Mouse (Mus musculus): ENCODE results near the gene Tll1. TPM values are rescaled to one million over a fixed set of nuclear protein-coding genes. Genes with fewer than 3 reads are reported as not detected.
A peak's percentile ranks its signal among the peaks of the same experiment; 100 is the strongest.
"Not testable (repeated sequence)": the region's sequence is repeated elsewhere in the genome, so short reads cannot be mapped to it uniquely, and the experiment has no call there.

Gene Tll1
- polyA plus RNA-seq, 1 experiment from 2014 or later: 3.8 TPM

GRCm38 (mm10) chr8:64030672-64031385, 175.2 kb downstream of the Tll1 start:
- H3K27ac ChIP-seq (ENCODE audit: low read depth, low read length): no peak overlapping the region
- 92% methylated on average over 4 of the region's 4 CpGs for WGBS
- H3K27me3 ChIP-seq (replicated peaks; ENCODE audit: control insufficient read depth, insufficient read depth, low read length): no peaks in the 10 kb centered on the region
- no peak overlapping the region for H3K4me3 ChIP-seq (ENCODE audit: low read length)
- H3K4me1 ChIP-seq (ENCODE audit: control insufficient read depth, insufficient read depth, low read depth, low read length): no peaks in the 10 kb centered on the region
- no peak overlapping the region for H3K9ac ChIP-seq (ENCODE audit: low read depth, low read length)
- no peaks in the 10 kb centered on the region for H3K9me3 ChIP-seq (ENCODE audit: control insufficient read depth, low read length)
- no peaks in the 10 kb centered on the region for H3K36me3 ChIP-seq (ENCODE audit: control insufficient read depth, insufficient read depth, low read length)
- H3K4me2 ChIP-seq (ENCODE audit: low read length): no peak overlapping the region
- no peak for ATAC-seq

- no peak overlapping the region for H3K4me3 ChIP-seq (ENCODE audit: low read length)
- ATAC-seq: no peak
- no peak overlapping the region for H3K27ac ChIP-seq (ENCODE audit: low read depth, low read length)
- H3K36me3 ChIP-seq (ENCODE audit: control insufficient read depth, insufficient read depth, low read length): no peaks in the 10 kb centered on the region
- H3K27me3 ChIP-seq (replicated peaks; ENCODE audit: control insufficient read depth, insufficient read depth, low read length): no peaks in the 10 kb centered on the region
- no peaks in the 10 kb centered on the region for H3K4me1 ChIP-seq (ENCODE audit: control insufficient read depth, insufficient read depth, low read depth, low read length)
- H3K9ac ChIP-seq (ENCODE audit: low read depth, low read length): no peak overlapping the region
- H3K4me2 ChIP-seq (ENCODE audit: low read length): no peak overlapping the region
- H3K9me3 ChIP-seq (ENCODE audit: control insufficient read depth, low read length): no peaks in the 10 kb centered on the region
These were observed 176.0 kb downstream of the Tll1 start for GRCm38 (mm10) chr8:64030081-64030480.

- H3K36me3 ChIP-seq (ENCODE audit: control insufficient read depth, insufficient read depth, low read length): no peaks in the 10 kb centered on the region
- H3K4me2 ChIP-seq (ENCODE audit: low read length): no peak overlapping the region
- H3K4me3 ChIP-seq (ENCODE audit: low read length): no peak overlapping the region
- H3K27ac ChIP-seq (ENCODE audit: low read depth, low read length): no peak overlapping the region
- H3K9me3 ChIP-seq (ENCODE audit: control insufficient read depth, low read length): no peaks in the 10 kb centered on the region
- H3K27me3 ChIP-seq (replicated peaks; ENCODE audit: control insufficient read depth, insufficient read depth, low read length): no peaks in the 10 kb centered on the region
- 77% methylated on average over 3 of the region's 3 CpGs for WGBS
- ATAC-seq: no peak
- no peaks in the 10 kb centered on the region for H3K4me1 ChIP-seq (ENCODE audit: control insufficient read depth, insufficient read depth, low read depth, low read length)
- no peak overlapping the region for H3K9ac ChIP-seq (ENCODE audit: low read depth, low read length)
These were observed 176.5 kb downstream of the Tll1 start for GRCm38 (mm10) chr8:64029525-64029924.

GRCm38 (mm10) chr8:64024359-64024758, 181.7 kb downstream of the Tll1 start:
- Histone ChIP-seq H3K9ac (ENCODE audit: low read depth, low read length) (no peak overlapping the region), H3K9me3 (ENCODE audit: control insufficient read depth, low read length) (no peaks in the 10 kb centered on the region), H3K4me3 (ENCODE audit: low read length) (no peak overlapping the region), H3K27ac (ENCODE audit: low read depth, low read length) (no peak overlapping the region), H3K4me1 (ENCODE audit: control insufficient read depth, insufficient read depth, low read depth, low read length) (no peaks in the 10 kb centered on the region), H3K36me3 (ENCODE audit: control insufficient read depth, insufficient read depth, low read length) (no peaks in the 10 kb centered on the region), H3K4me2 (ENCODE audit: low read length) (no peak overlapping the region), H3K27me3 (replicated peaks; ENCODE audit: control insufficient read depth, insufficient read depth, low read length) (no peaks in the 10 kb centered on the region)
- ATAC-seq: 0 out of 2 replicates have a peak, but pooled peaks have one; percentile 20
- 77% methylated on average over 5 of the region's 5 CpGs for WGBS

GRCm38 (mm10) chr8:64023579-64023978, 182.5 kb downstream of the Tll1 start:
- Histone ChIP-seq H3K36me3 (ENCODE audit: control insufficient read depth, insufficient read depth, low read length) (no peaks in the 10 kb centered on the region), H3K9ac (ENCODE audit: low read depth, low read length) (no peak overlapping the region), H3K4me2 (ENCODE audit: low read length) (no peak overlapping the region), H3K4me1 (ENCODE audit: control insufficient read depth, insufficient read depth, low read depth, low read length) (no peaks in the 10 kb centered on the region), H3K27ac (ENCODE audit: low read depth, low read length) (no peak overlapping the region), H3K4me3 (ENCODE audit: low read length) (no peak overlapping the region), H3K9me3 (ENCODE audit: control insufficient read depth, low read length) (no peaks in the 10 kb centered on the region), H3K27me3 (replicated peaks; ENCODE audit: control insufficient read depth, insufficient read depth, low read length) (no peaks in the 10 kb centered on the region)
- ATAC-seq: 0 out of 2 replicates have a peak, but pooled peaks have one; percentile 75
- WGBS: 36% methylated on average over 5 of the region's 5 CpGs

GRCm38 (mm10) chr8:64023027-64023426, 183.0 kb downstream of the Tll1 start:
- Histone ChIP-seq H3K9me3 (ENCODE audit: control insufficient read depth, low read length) (no peaks in the 10 kb centered on the region), H3K4me1 (ENCODE audit: control insufficient read depth, insufficient read depth, low read depth, low read length) (no peaks in the 10 kb centered on the region), H3K9ac (ENCODE audit: low read depth, low read length) (no peak overlapping the region), H3K36me3 (ENCODE audit: control insufficient read depth, insufficient read depth, low read length) (no peaks in the 10 kb centered on the region), H3K27me3 (replicated peaks; ENCODE audit: control insufficient read depth, insufficient read depth, low read length) (no peaks in the 10 kb centered on the region), H3K4me2 (ENCODE audit: low read length) (no peak overlapping the region), H3K27ac (ENCODE audit: low read depth, low read length) (no peak overlapping the region), H3K4me3 (ENCODE audit: low read length) (no peak overlapping the region)
- no peak for ATAC-seq
- WGBS: 90% methylated on average over 2 of the region's 2 CpGs

- 27% methylated on average over 8 of the region's 9 CpGs for WGBS
- H3K36me3 ChIP-seq (ENCODE audit: control insufficient read depth, insufficient read depth, low read length); ATAC-seq; H3K4me2 ChIP-seq (ENCODE audit: low read length); H3K27ac ChIP-seq (ENCODE audit: low read depth, low read length); H3K4me1 ChIP-seq (ENCODE audit: control insufficient read depth, insufficient read depth, low read depth, low read length); H3K9me3 ChIP-seq (ENCODE audit: control insufficient read depth, low read length); H3K9ac ChIP-seq (ENCODE audit: low read depth, low read length); H3K27me3 ChIP-seq (replicated peaks; ENCODE audit: control insufficient read depth, insufficient read depth, low read length); H3K4me3 ChIP-seq (ENCODE audit: low read length): not testable (repeated sequence)
These were observed 235.3 kb downstream of the Tll1 start for GRCm38 (mm10) chr8:63970612-63971391.

Data from hindbrain, embryonic 16.5 days (tissue).